Mouse (Mus musculus): ENCODE results near the gene Srp72. TPM values are rescaled to one million over a fixed set of nuclear protein-coding genes. Genes with fewer than 3 reads are reported as not detected.
A peak's percentile ranks its signal among the peaks of the same experiment; 100 is the strongest.
"Not testable (repeated sequence)": the region's sequence is repeated elsewhere in the genome, so short reads cannot be mapped to it uniquely, and the experiment has no call there.

The Srp72 gene
- total and polyA plus RNA-seq, 3 experiments = 77.4 to 148 (median 85.2) TPM

DNA sequence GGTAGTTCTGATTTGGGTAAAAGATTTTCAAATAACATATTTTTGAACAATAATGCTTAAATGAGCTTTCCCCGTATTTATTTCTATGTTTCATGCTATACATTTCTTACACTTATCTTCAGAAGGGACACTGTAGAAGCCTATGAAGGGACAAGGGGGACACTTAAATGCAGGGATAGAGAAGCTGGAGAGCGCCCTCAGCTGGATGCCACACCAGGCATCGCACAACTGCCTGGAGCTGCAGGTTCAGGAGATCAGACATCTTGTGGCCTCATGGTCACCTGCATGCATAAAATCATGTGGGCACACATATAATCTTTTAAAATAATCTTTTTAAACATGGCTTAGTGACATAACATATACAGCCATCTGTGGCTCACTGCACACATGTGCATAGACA, 9.8 kb upstream of the Srp72 start:
- Histone ChIP-seq H3K9me3 (replicated peaks; ENCODE audit: low read length) (no peaks in the 10 kb centered on the region), H3K79me2 (replicated peaks; ENCODE audit: control insufficient read depth, extremely low read depth, insufficient read depth, poor library complexity, severe bottlenecking) (no peaks in the 10 kb centered on the region), H3K4me2 (ENCODE audit: insufficient read depth, low read depth, poor library complexity, severe bottlenecking) (no peak overlapping the region), H3K36me3 (replicated peaks in 1 of 2; ENCODE audit: control insufficient read depth in 1 of 2, insufficient read depth in 1 of 2, low read length in 1 of 2) (peaks cover 64 to 93% of the 10 kb centered on the region in 2 experiments), H3K27ac (ENCODE audit: insufficient read depth, low read depth) (no peak overlapping the region), H3K4me3 (replicated peaks in 1 of 3; ENCODE audit: low read depth in 2 of 3, low read length in 2 of 3, poor library complexity in 1 of 3) (no peak overlapping the region), H3K27me3 (replicated peaks) (no peaks in the 10 kb centered on the region), H3K9ac (ENCODE audit: insufficient read depth, low read depth) (no peak overlapping the region), H3K4me1 (ENCODE audit: control insufficient read depth in 1 of 2, insufficient read depth in 2 of 2) (no peaks in the 10 kb centered on the region)
- TF ChIP-seq CTCF (conservative IDR thresholded peaks at IDR 0.05 in 1 of 2, IDR thresholded peaks at IDR 0.05 in 1 of 2; ENCODE audit: low read depth in 2 of 2, low read length in 2 of 2) = peak in 1 of 2 experiments; percentile 25; a peak in 2 of 4 replicates
- TF ChIP-seq MAZ (IDR thresholded peaks at IDR 0.05; ENCODE audit: low read depth, low read length) = no peak
- in situ Hi-C loops (cut with MboI; ENCODE audit: low pct_ligation_motif_present, low pct_unique_long_range_greater_than_20kb, low sequenced_read_pairs) (no loop called here), dilution Hi-C loops (cut with MboI; ENCODE audit: extremely low pct_ligation_motif_present, extremely low pct_unique_long_range_greater_than_20kb, low sequenced_read_pairs) (no loop called here)
- no peak for DNase-seq (ENCODE audit: extremely low read depth)

- DNase-seq (ENCODE audit: extremely low read depth) = no peak
- no peak overlapping the region for H3K4me2 ChIP-seq (ENCODE audit: insufficient read depth, low read depth, poor library complexity, severe bottlenecking)
- no peaks in the 10 kb centered on the region for H3K79me2 ChIP-seq (replicated peaks; ENCODE audit: control insufficient read depth, extremely low read depth, insufficient read depth, poor library complexity, severe bottlenecking)
- no peaks in the 10 kb centered on the region for H3K9me3 ChIP-seq (replicated peaks; ENCODE audit: low read length)
- H3K4me1 ChIP-seq (ENCODE audit: control insufficient read depth in 1 of 2, insufficient read depth in 2 of 2) = peaks cover 0 to 11% of the 10 kb centered on the region in 2 experiments; a peak in 2 of 4 replicates
- H3K27me3 ChIP-seq (replicated peaks) = no peaks in the 10 kb centered on the region
- in situ Hi-C loops (cut with MboI; ENCODE audit: low pct_ligation_motif_present, low pct_unique_long_range_greater_than_20kb, low sequenced_read_pairs) (no loop called here), dilution Hi-C loops (cut with MboI; ENCODE audit: extremely low pct_ligation_motif_present, extremely low pct_unique_long_range_greater_than_20kb, low sequenced_read_pairs) (no loop called here)
- no peak overlapping the region for H3K9ac ChIP-seq (ENCODE audit: insufficient read depth, low read depth)
- TF ChIP-seq EP300 (IDR thresholded peaks at IDR 0.05; ENCODE audit: low read length) (no peak), CTCF (conservative IDR thresholded peaks at IDR 0.05 in 1 of 2, IDR thresholded peaks at IDR 0.05 in 1 of 2; ENCODE audit: low read depth in 2 of 2, low read length in 2 of 2) (no peak), ZMIZ1 (IDR thresholded peaks at IDR 0.05; ENCODE audit: low read depth, low read length) (no peak), ELF1 (IDR thresholded peaks at IDR 0.05; ENCODE audit: low read depth, low read length) (no peak), RAD21 (IDR thresholded peaks at IDR 0.05; ENCODE audit: low read depth, low read length) (no peak), NELFE (IDR thresholded peaks at IDR 0.05; ENCODE audit: low read depth, low read length) (no peak), E2F4 (IDR thresholded peaks at IDR 0.05; ENCODE audit: insufficient replicate concordance, low read depth, low read length) (no peak), PAX5 (IDR thresholded peaks at IDR 0.05; ENCODE audit: low read length) (no peak), MAZ (IDR thresholded peaks at IDR 0.05; ENCODE audit: low read depth, low read length) (no peak), ZKSCAN1 (IDR thresholded peaks at IDR 0.05; ENCODE audit: borderline replicate concordance, low read depth, low read length) (no peak), JUN (IDR thresholded peaks at IDR 0.05; ENCODE audit: insufficient read depth, low read depth, low read length) (no peak), CHD1 (IDR thresholded peaks at IDR 0.05; ENCODE audit: low read depth, low read length) (no peak), USF2 (conservative IDR thresholded peaks at IDR 0.05; ENCODE audit: low read depth, low read length) (no peak), UBTF (IDR thresholded peaks at IDR 0.05; ENCODE audit: low read depth, low read length) (no peak)
- no peak overlapping the region for H3K4me3 ChIP-seq (replicated peaks in 1 of 3; ENCODE audit: low read depth in 2 of 3, low read length in 2 of 3, poor library complexity in 1 of 3)
- peaks cover 39 to 67% of the 10 kb centered on the region in 2 experiments for H3K36me3 ChIP-seq (replicated peaks in 1 of 2; ENCODE audit: control insufficient read depth in 1 of 2, insufficient read depth in 1 of 2, low read length in 1 of 2)
- H3K27ac ChIP-seq (ENCODE audit: insufficient read depth, low read depth) = no peak overlapping the region
Measured at GRCm38 (mm10) chr5:76969250-76969649, 5.2 kb upstream of the Srp72 start.

- H3K4me2 ChIP-seq (ENCODE audit: insufficient read depth, low read depth, poor library complexity, severe bottlenecking); DNase-seq (ENCODE audit: extremely low read depth): not testable (repeated sequence)
- peaks cover 28 to 51% of the 10 kb centered on the region in 2 experiments for H3K36me3 ChIP-seq (replicated peaks in 1 of 2; ENCODE audit: control insufficient read depth in 1 of 2, insufficient read depth in 1 of 2, low read length in 1 of 2)
Measured at GRCm38 (mm10) chr5:76971115-76971514, 3.4 kb upstream of the Srp72 start.

More at GRCm38 (mm10) chr5:76971115-76971514, 3.4 kb upstream of the Srp72 start:
- Histone ChIP-seq H3K79me2 (replicated peaks; ENCODE audit: control insufficient read depth, extremely low read depth, insufficient read depth, poor library complexity, severe bottlenecking) (peaks cover 15% of the 10 kb centered on the region), H3K4me1 (ENCODE audit: control insufficient read depth in 1 of 2, insufficient read depth in 2 of 2) (peaks cover under 1 to 12% of the 10 kb centered on the region in 2 experiments; a peak in 2 of 4 replicates)
- H3K27me3 ChIP-seq (replicated peaks); H3K9ac ChIP-seq (ENCODE audit: insufficient read depth, low read depth); in situ Hi-C loops (cut with MboI; ENCODE audit: low pct_ligation_motif_present, low pct_unique_long_range_greater_than_20kb, low sequenced_read_pairs); H3K27ac ChIP-seq (ENCODE audit: insufficient read depth, low read depth); dilution Hi-C loops (cut with MboI; ENCODE audit: extremely low pct_ligation_motif_present, extremely low pct_unique_long_range_greater_than_20kb, low sequenced_read_pairs); H3K4me3 ChIP-seq (replicated peaks in 1 of 3; ENCODE audit: low read depth in 2 of 3, low read length in 2 of 3, poor library complexity in 1 of 3); H3K9me3 ChIP-seq (replicated peaks; ENCODE audit: low read length): not testable (repeated sequence)
